Mouse (Mus musculus) R1 (cell line): ENCODE measurements around the gene D130052B06Rik.
A peak's percentile ranks its signal among the peaks of the same experiment; 100 is the strongest.

Experiments
- DNase-seq: peaks from one replicate; pipeline ENCODE4 v3.0.0-alpha.2; 2018; ENCODE audit warnings: low read depth, low spot score

The D130052B06Rik gene

GRCm38 (mm10) chr11:33598986-33599385 is at the start of gene D130052B06Rik:
TSS of gene D130052B06Rik (plus strand) at chr11:33599302.
- DNase-seq = no peak

- peak; percentile 90 for DNase-seq
These were observed 48.1 kb upstream of the D130052B06Rik start for GRCm38 (mm10) chr11:33550861-33551560.

- peak; percentile 82 for DNase-seq
These were observed 45.0 kb upstream of the D130052B06Rik start for GRCm38 (mm10) chr11:33554123-33554522.

- DNase-seq = no peak
These were observed 35.2 kb upstream of the D130052B06Rik start for GRCm38 (mm10) chr11:33563921-33564320.

- DNase-seq = no peak
These were observed 28.7 kb upstream of the D130052B06Rik start for GRCm38 (mm10) chr11:33570413-33570812.

GRCm38 (mm10) chr11:33574944-33575343 is 24.2 kb upstream of the D130052B06Rik start:
- peak; percentile 77 for DNase-seq

- DNase-seq = peak; percentile 44
These were observed 20.2 kb upstream of the D130052B06Rik start, which contains the start of gene Gabrp for GRCm38 (mm10) chr11:33578859-33579258. TSS of gene Gabrp (minus strand) at chr11:33578959.

- DNase-seq = no peak
These were observed 19.5 kb upstream of the D130052B06Rik start for GRCm38 (mm10) chr11:33579621-33580020.

- no peak for DNase-seq
These were observed 12.5 kb upstream of the D130052B06Rik start for GRCm38 (mm10) chr11:33586614-33587013.

- no peak for DNase-seq
These were observed 8.3 kb upstream of the D130052B06Rik start for GRCm38 (mm10) chr11:33590771-33591170.

GRCm38 (mm10) chr11:33592826-33593225 is 6.3 kb upstream of the D130052B06Rik start:
- DNase-seq = no peak

GRCm38 (mm10) chr11:33596655-33597054 is 2.4 kb upstream of the D130052B06Rik start:
- DNase-seq = no peak

GRCm38 (mm10) chr11:33603174-33603573 is 4.1 kb downstream of the D130052B06Rik start:
- no peak for DNase-seq

- peak; percentile 41 for DNase-seq
These were observed 8.7 kb downstream of the D130052B06Rik start for GRCm38 (mm10) chr11:33607784-33608183.

GRCm38 (mm10) chr11:33614218-33614617 is 15.1 kb downstream of the D130052B06Rik start:
- DNase-seq = peak; percentile 82

- no peak for DNase-seq
These were observed 28.1 kb downstream of the D130052B06Rik start for GRCm38 (mm10) chr11:33627136-33627742.

GRCm38 (mm10) chr11:33637107-33637506 is 38.0 kb downstream of the D130052B06Rik start:
- DNase-seq = no peak

- DNase-seq = no peak
These were observed 50.3 kb downstream of the D130052B06Rik start for GRCm38 (mm10) chr11:33649358-33649757.

GRCm38 (mm10) chr11:33654485-33654884 is 55.4 kb downstream of the D130052B06Rik start:
- no peak for DNase-seq

- DNase-seq = no peak
These were observed 56.1 kb downstream of the D130052B06Rik start for GRCm38 (mm10) chr11:33655221-33655620.

- no peak for DNase-seq
These were observed 56.9 kb downstream of the D130052B06Rik start for GRCm38 (mm10) chr11:33655861-33656593.
